Comparison of ENCODE assay signal across 20 mouse cellular contexts in the genomic region with DNA sequence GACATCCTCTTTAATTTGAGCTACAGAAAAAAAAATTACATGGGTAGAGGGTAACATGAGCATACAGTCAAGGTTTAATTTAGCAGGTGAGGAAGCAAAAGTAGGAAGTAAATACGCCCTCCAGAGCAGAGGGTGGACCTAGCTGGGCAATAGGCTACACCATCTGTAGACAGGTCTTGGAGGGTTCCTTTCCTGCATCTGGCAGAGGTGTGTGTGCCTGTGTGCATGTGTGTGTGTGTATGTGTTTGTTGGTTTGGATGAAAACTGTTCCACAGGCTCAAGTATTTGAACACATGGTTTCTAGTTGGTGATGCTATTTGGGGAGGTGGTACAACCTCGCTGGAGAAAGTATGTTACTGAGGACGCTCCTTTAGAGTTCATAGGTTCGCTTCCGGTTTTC. TPM values are rescaled to one million over a fixed set of nuclear protein-coding genes. Genes with fewer than 3 reads are reported as not detected.
DNase-seq lines count a peak whose midpoint lies in the region; ATAC-seq and TF ChIP-seq lines count a peak whose summit lies in the region.
"Had no signal": no experiment of that assay in that cellular context is flagged by ENCODE, and none has a peak within 500 bp of the region (broad histone marks: within the 10 kb centered on the region; RNA-seq: fewer than 3 reads in every experiment).

No protein-coding gene starts in this region.

- no peak for TF ChIP-seq POLR2A in embryonic fibroblast, embryonic 13.5 days (IDR thresholded peaks at IDR 0.05; ENCODE audit: low read depth, low read length)

- H3K36me3 ChIP-seq in embryonic facial prominence, embryonic 12.5 days, result no peaks in the 10 kb centered on the region
- no peaks in the 10 kb centered on the region for H3K36me3 ChIP-seq in embryonic facial prominence, embryonic 10.5 days (replicated peaks)
- H3K36me3 ChIP-seq: forebrain, embryonic 10.5 days; forebrain, embryonic 12.5 days had no signal

- H3K9me3 ChIP-seq in embryonic facial prominence, embryonic 12.5 days, result no peaks in the 10 kb centered on the region
- no peaks in the 10 kb centered on the region for H3K9me3 ChIP-seq in embryonic facial prominence, embryonic 10.5 days
- H3K9me3 ChIP-seq: forebrain, embryonic 10.5 days; forebrain, embryonic 12.5 days had no signal

- H3K27ac ChIP-seq in embryonic facial prominence, embryonic 12.5 days, result no peak overlapping the region
- H3K27ac ChIP-seq in embryonic facial prominence, embryonic 10.5 days (replicated peaks), result no peak overlapping the region
- H3K27ac ChIP-seq in embryonic fibroblast, embryonic 13.5 days (ENCODE audit: insufficient read depth, low read length), result peak overlapping the region; percentile 64
- H3K27ac ChIP-seq in layer of hippocampus, adult 2 months, result no peak overlapping the region
- H3K27ac ChIP-seq: forebrain, embryonic 10.5 days; forebrain, embryonic 12.5 days had no signal

- TF ChIP-seq CTCF in embryonic fibroblast, embryonic 13.5 days (IDR thresholded peaks at IDR 0.05; ENCODE audit: borderline replicate concordance, insufficient read depth, low read length), result no peak
- TF ChIP-seq CTCF in layer of hippocampus, adult 2 months (conservative IDR thresholded peaks at IDR 0.05), result no peak

- WGBS in embryonic facial prominence, embryonic 12.5 days, result 76% methylated on average over 5 of the region's 5 CpGs
- WGBS in embryonic facial prominence, embryonic 10.5 days, result 83% methylated on average over 5 of the region's 5 CpGs

- H3K4me3 ChIP-seq in embryonic facial prominence, embryonic 12.5 days, result no peak overlapping the region
- H3K4me3 ChIP-seq in embryonic facial prominence, embryonic 10.5 days, result no peak overlapping the region
- H3K4me3 ChIP-seq in embryonic fibroblast, embryonic 13.5 days (ENCODE audit: insufficient read depth, low read length), result no peak overlapping the region
- H3K4me3 ChIP-seq in layer of hippocampus, adult 2 months, result no peak overlapping the region
- H3K4me3 ChIP-seq: erythroblast, embryonic 14.5 days; forebrain, embryonic 10.5 days; forebrain, embryonic 12.5 days had no signal

- H3K4me1 ChIP-seq in embryonic facial prominence, embryonic 12.5 days, result no peaks in the 10 kb centered on the region
- H3K4me1 ChIP-seq in embryonic facial prominence, embryonic 10.5 days, result no peaks in the 10 kb centered on the region
- H3K4me1 ChIP-seq in embryonic fibroblast, embryonic 13.5 days (ENCODE audit: control insufficient read depth, insufficient read depth, low read length), result peaks cover 4% of the 10 kb centered on the region; the same call in 1 of the 2 replicates
- H3K4me1 ChIP-seq: forebrain, embryonic 10.5 days; forebrain, embryonic 12.5 days had no signal

- no peak overlapping the region for H3K4me2 ChIP-seq in embryonic facial prominence, embryonic 12.5 days (replicated peaks)
- H3K4me2 ChIP-seq: forebrain, embryonic 12.5 days had no signal

- no peak for DNase-seq in embryonic facial prominence, embryonic 10.5 days (ENCODE audit: low spot score)
- DNase-seq in A20 (ENCODE audit: low read depth, low spot score), result peak; percentile 77
- no peak for DNase-seq in adrenal gland, postnatal 4 days (ENCODE audit: low spot score in 2 of 2)
- DNase-seq in layer of hippocampus, adult 2 months (ENCODE audit: low spot score in 2 of 2), result no peak
- DNase-seq: adrenal gland, adult 2 months; adrenal gland, postnatal 10 days; adrenal gland, postnatal 25 days; cerebellum, adult 11-12 months; cerebellum, adult 2 months; cerebellum, adult 9-10 months; cerebellum, postnatal 10 days; cerebellum, postnatal 25 days had no signal

- peak; percentile 60; the same call in 1 of the 2 replicates for ATAC-seq in embryonic facial prominence, embryonic 12.5 days (ENCODE audit: insufficient number of reproducible peaks, insufficient read depth, low FRiP score, low TSS enrichment)
- ATAC-seq: forebrain, embryonic 14.5 days; forebrain, embryonic 16.5 days had no signal

- H3K9ac ChIP-seq in embryonic facial prominence, embryonic 12.5 days, result no peak overlapping the region
- H3K9ac ChIP-seq: forebrain, embryonic 12.5 days had no signal

- H3K27me3 ChIP-seq in embryonic facial prominence, embryonic 12.5 days, result no peaks in the 10 kb centered on the region
- no peaks in the 10 kb centered on the region for H3K27me3 ChIP-seq in embryonic facial prominence, embryonic 10.5 days (replicated peaks; ENCODE audit: low read depth, poor library complexity, severe bottlenecking)
- H3K27me3 ChIP-seq: forebrain, embryonic 12.5 days had no signal

RNA-seq across cellular contexts. Expression of gene Sox30, which starts 6.5 kb away (rescaled TPM):
- polyA plus RNA-seq in embryonic facial prominence, embryonic 12.5 days (2016; fragmentation: Nextera tagmentation; extraction: Ambion mirVana), result 0.33 and 0.43 TPM in 2 replicates
- 0.12 and 0.13 TPM in 2 replicates for polyA plus RNA-seq in embryonic facial prominence, embryonic 10.5 days (2016; fragmentation: Nextera tagmentation; extraction: Ambion mirVana)
- polyA plus RNA-seq in embryonic fibroblast, embryonic 13.5 days (2011; ENCODE audit: insufficient read length, low read depth, missing spikeins), result not detected in 2 replicates
- under 1 TPM; 0.34 to 0.67 TPM for total RNA-seq in adrenal gland, postnatal 4 days (2021)
- under 1 TPM in 1 of 2 experiments, not detected in 1; 0.15 TPM for total RNA-seq in layer of hippocampus, adult 2 months (2021)
- total RNA-seq: MEL had no signal
- polyA plus RNA-seq: erythroblast, embryonic 14.5 days; forebrain, embryonic 10.5 days; forebrain, embryonic 16.5 days had no signal

RNA-seq across cellular contexts. Expression of gene Thg1l, which starts 18.3 kb away (rescaled TPM):
- 12.8 and 13.5 TPM in 2 replicates for polyA plus RNA-seq in embryonic facial prominence, embryonic 12.5 days (2016; fragmentation: Nextera tagmentation; extraction: Ambion mirVana)
- polyA plus RNA-seq in embryonic facial prominence, embryonic 10.5 days (2016; fragmentation: Nextera tagmentation; extraction: Ambion mirVana), result 16.6 and 16.7 TPM in 2 replicates
- polyA plus RNA-seq in embryonic fibroblast, embryonic 13.5 days (2011; ENCODE audit: insufficient read length, low read depth, missing spikeins), result 16.9 and 18.0 TPM in 2 replicates
- 10 to 100 TPM; 21.2 to 21.3 TPM for total RNA-seq in adrenal gland, postnatal 4 days (2021)
- 10 to 100 TPM in 1 of 2 experiments, 1 to 10 TPM in 1; 9.4 to 12.2 TPM for total RNA-seq in layer of hippocampus, adult 2 months (2021)

RNA-seq across cellular contexts. Expression of gene Lsm11, which starts 28.9 kb away (rescaled TPM):
- 9.3 and 11.0 TPM in 2 replicates for polyA plus RNA-seq in embryonic facial prominence, embryonic 12.5 days (2016; fragmentation: Nextera tagmentation; extraction: Ambion mirVana)
- 6.4 and 7.3 TPM in 2 replicates for polyA plus RNA-seq in embryonic facial prominence, embryonic 10.5 days (2016; fragmentation: Nextera tagmentation; extraction: Ambion mirVana)
- 6.8 and 7.9 TPM in 2 replicates for polyA plus RNA-seq in embryonic fibroblast, embryonic 13.5 days (2011; ENCODE audit: insufficient read length, low read depth, missing spikeins)
- 10 to 100 TPM; 10.0 to 12.4 TPM for total RNA-seq in adrenal gland, postnatal 4 days (2021)
- total RNA-seq in layer of hippocampus, adult 2 months (2021), result 10 to 100 TPM; 24.6 to 30.8 TPM
